Mouse (Mus musculus) CH12.LX (cell line): ENCODE measurements around the gene Pithd1. TPM values are rescaled to one million over a fixed set of nuclear protein-coding genes. Genes with fewer than 3 reads are reported as not detected.

ENCODE experiments used
- DNase-seq: peaks from one replicate; pipeline ENCODE4 v3.0.0-alpha.2; 2013; ENCODE audit errors: extremely low read depth
- H3K27ac ChIP-seq: 2 replicates; pipeline ENCODE4 v1.5.1; 2012; ENCODE audit warnings: low read depth, mild to moderate bottlenecking, control low read depth, moderate library complexity; ENCODE audit not compliant: insufficient read depth
- H3K27me3 ChIP-seq: replicated peaks from 2 replicates; pipeline ENCODE3; 2012; ENCODE audit warnings: inconsistent platforms
- H3K36me3 ChIP-seq, 2 experiments: replicated peaks in 1 of 2; 2 replicates each; pipeline versions ENCODE3 to v1.6.1; 2012; ENCODE audit warnings: inconsistent platforms in 1 of 2, low read length in 1 of 2, mild to moderate bottlenecking in 1 of 2, mixed read lengths in 1 of 2, moderate library complexity in 1 of 2; ENCODE audit not compliant: control insufficient read depth in 1 of 2, insufficient read depth in 1 of 2
- H3K4me1 ChIP-seq, 2 experiments: 2 replicates each; pipeline ENCODE4 v1.6.1; 2012; ENCODE audit warnings: inconsistent platforms in 1 of 2, moderate library complexity in 1 of 2; ENCODE audit not compliant: insufficient read depth in 2 of 2, control insufficient read depth in 1 of 2
- H3K4me2 ChIP-seq: 2 replicates; pipeline ENCODE4 v1.6.1; 2012; ENCODE audit warnings: low read depth, mild to moderate bottlenecking, control low read depth; ENCODE audit not compliant: poor library complexity, insufficient read depth, severe bottlenecking
- H3K4me3 ChIP-seq, 3 experiments: fragments of 150-350 bp in 1 of 3; sonication (generic) in 1 of 3; replicated peaks in 1 of 3; 2 replicates each; pipeline versions ENCODE3 to v1.5.1; 2011 to 2012; ENCODE audit warnings: low read depth in 2 of 3, low read length in 2 of 3, mild to moderate bottlenecking in 2 of 3, moderate library complexity in 2 of 3, control low read depth in 1 of 3, improper control_type of control experiment in 1 of 3, inconsistent platforms in 1 of 3, mixed read lengths in 1 of 3; ENCODE audit not compliant: poor library complexity in 1 of 3
- H3K79me2 ChIP-seq: replicated peaks from 2 replicates; pipeline ENCODE4 v1.6.1; 2012; ENCODE audit warnings: mild to moderate bottlenecking, moderate library complexity; ENCODE audit not compliant: control insufficient read depth, poor library complexity, insufficient read depth, severe bottlenecking; ENCODE audit errors: extremely low read depth
- H3K9ac ChIP-seq: 2 replicates; pipeline ENCODE4 v1.6.1; 2012; ENCODE audit warnings: low read depth, mild to moderate bottlenecking, control low read depth, moderate library complexity; ENCODE audit not compliant: insufficient read depth
- H3K9me3 ChIP-seq: replicated peaks from 2 replicates; pipeline ENCODE3; 2012; ENCODE audit warnings: low read length, inconsistent platforms, mixed read lengths
- CTCF ChIP-seq, 2 experiments: IDR thresholded peaks in 1 of 2; conservative IDR thresholded peaks in 1 of 2; 2 replicates each; pipeline ENCODE4 v1.5.1; 2011 to 2012; ENCODE audit warnings: low read depth in 2 of 2, low read length in 2 of 2, improper control_type of control experiment in 1 of 2, inconsistent platforms in 1 of 2, mild to moderate bottlenecking in 1 of 2, moderate library complexity in 1 of 2
- E2F4 ChIP-seq: IDR thresholded peaks from 2 replicates; pipeline ENCODE4 v1.6.1; 2011; ENCODE audit warnings: low read depth, low read length, improper control_type of control experiment; ENCODE audit not compliant: insufficient replicate concordance
- EP300 ChIP-seq: IDR thresholded peaks from 2 replicates; pipeline ENCODE4 v1.6.1; 2011; ENCODE audit warnings: low read length, improper control_type of control experiment
- ETS1 ChIP-seq: conservative IDR thresholded peaks from 2 replicates; pipeline ENCODE4 v1.6.1; 2012; ENCODE audit warnings: low read depth, mild to moderate bottlenecking, inconsistent platforms, low read length, improper control_type of control experiment, moderate library complexity
- GABPA ChIP-seq: IDR thresholded peaks from 2 replicates; pipeline ENCODE4 v1.6.1; 2012; ENCODE audit warnings: low read depth, low read length, improper control_type of control experiment, inconsistent platforms; ENCODE audit not compliant: insufficient replicate concordance
- IRF4 ChIP-seq: IDR thresholded peaks from 2 replicates; pipeline ENCODE4 v1.6.1; 2014; ENCODE audit warnings: low read depth, mild to moderate bottlenecking, inconsistent platforms, low read length, improper control_type of control experiment
- JUN ChIP-seq: IDR thresholded peaks from 2 replicates; pipeline ENCODE4 v1.6.1; 2011; ENCODE audit warnings: low read depth, mild to moderate bottlenecking, low read length, improper control_type of control experiment, moderate library complexity; ENCODE audit not compliant: insufficient read depth
- MAX ChIP-seq: IDR thresholded peaks from 2 replicates; pipeline ENCODE4 v1.6.1; 2011; ENCODE audit warnings: low read length, improper control_type of control experiment
- MAZ ChIP-seq: IDR thresholded peaks from 2 replicates; pipeline ENCODE4 v1.6.1; 2012; ENCODE audit warnings: low read depth, mild to moderate bottlenecking, inconsistent platforms, low read length, improper control_type of control experiment, moderate library complexity
- MEF2A ChIP-seq: IDR thresholded peaks from 2 replicates; pipeline ENCODE4 v1.6.1; 2014; ENCODE audit warnings: low read depth, mild to moderate bottlenecking, inconsistent platforms, low read length, improper control_type of control experiment, borderline replicate concordance
- MXI1 ChIP-seq: IDR thresholded peaks from 2 replicates; pipeline ENCODE4 v1.6.1; 2011; ENCODE audit warnings: mild to moderate bottlenecking, low read depth, low read length, improper control_type of control experiment
- MYC ChIP-seq: IDR thresholded peaks from 2 replicates; pipeline ENCODE4 v1.6.1; 2011; ENCODE audit warnings: low read depth, mild to moderate bottlenecking, improper control_type of control experiment, low read length
- NELFE ChIP-seq: IDR thresholded peaks from 2 replicates; pipeline ENCODE4 v1.6.1; 2011; ENCODE audit warnings: low read depth, low read length, improper control_type of control experiment
- NRF1 ChIP-seq: IDR thresholded peaks from 2 replicates; pipeline ENCODE4 v1.6.1; 2014; ENCODE audit warnings: low read depth, mild to moderate bottlenecking, inconsistent platforms, low read length, improper control_type of control experiment, moderate library complexity
- PAX5 ChIP-seq: IDR thresholded peaks from 2 replicates; pipeline ENCODE4 v1.6.1; 2012; ENCODE audit warnings: low read length, inconsistent platforms, mixed read lengths
- RAD21 ChIP-seq: IDR thresholded peaks from 2 replicates; pipeline ENCODE4 v1.6.1; 2011; ENCODE audit warnings: low read depth, mild to moderate bottlenecking, low read length, improper control_type of control experiment, moderate library complexity
- RCOR1 ChIP-seq: conservative IDR thresholded peaks from 2 replicates; pipeline ENCODE4 v1.6.1; 2012; ENCODE audit warnings: low read depth, mild to moderate bottlenecking, inconsistent platforms, low read length, improper control_type of control experiment
- SIN3A ChIP-seq: IDR thresholded peaks from 2 replicates; pipeline ENCODE4 v1.6.1; 2012; ENCODE audit warnings: low read length, improper control_type of control experiment, inconsistent platforms
- SMC3 ChIP-seq: IDR thresholded peaks from 2 replicates; pipeline ENCODE4 v1.6.1; 2011; ENCODE audit warnings: low read depth, low read length, improper control_type of control experiment
- USF1 ChIP-seq: IDR thresholded peaks from 2 replicates; pipeline ENCODE4 v1.6.1; 2014; ENCODE audit warnings: low read depth, mild to moderate bottlenecking, inconsistent platforms, low read length, improper control_type of control experiment
- USF2 ChIP-seq: conservative IDR thresholded peaks from 2 replicates; pipeline ENCODE4 v1.6.1; 2011; ENCODE audit warnings: low read depth, low read length, improper control_type of control experiment
- ZC3H11A ChIP-seq: IDR thresholded peaks from 2 replicates; pipeline ENCODE4 v1.6.1; 2012; ENCODE audit warnings: low read depth, mild to moderate bottlenecking, inconsistent platforms, low read length, improper control_type of control experiment
- ZKSCAN1 ChIP-seq: IDR thresholded peaks from 2 replicates; pipeline ENCODE4 v1.6.1; 2012; ENCODE audit warnings: low read depth, inconsistent platforms, low read length, improper control_type of control experiment, borderline replicate concordance
- ZNF384 ChIP-seq: IDR thresholded peaks from 2 replicates; pipeline ENCODE4 v1.6.1; 2012; ENCODE audit warnings: low read depth, low read length, improper control_type of control experiment, inconsistent platforms
- dilution Hi-C: fragments of 300-500 bp; cut with MboI; formaldehyde crosslinking; loops from 2 replicates; pipeline ENCODE4 v1.14.3; 2020; ENCODE audit warnings: low sequenced_read_pairs; ENCODE audit not compliant: extremely low pct_unique_long_range_greater_than_20kb, extremely low pct_ligation_motif_present
- in situ Hi-C: fragments of 300-500 bp; cut with MboI; formaldehyde crosslinking; loops from 3 replicates; pipeline ENCODE4 v1.14.3; 2019; ENCODE audit warnings: low sequenced_read_pairs, low pct_ligation_motif_present, low pct_unique_long_range_greater_than_20kb, mixed read lengths
- polyA plus RNA-seq: library from polyadenylated mRNA; unstranded; fragments of >175 nt; gene quantifications from 2 replicates; pipeline ENCODE4 v1.2.1, GENCODE M21; 2012; ENCODE audit warnings: low read depth; ENCODE audit not compliant: insufficient read length
- total RNA-seq, 2 experiments: library from RNA; depleted of rRNA; stranded (reverse); fragments of 300-350 nt in 1 of 2; fragments of >200 nt in 1 of 2; gene quantifications; 2 replicates each; pipeline ENCODE4 v1.2.3; 2012 to 2014

The Pithd1 gene
- total and polyA plus RNA-seq, 3 experiments, result 53.2 to 87.5 (median 53.2) TPM

DNA sequence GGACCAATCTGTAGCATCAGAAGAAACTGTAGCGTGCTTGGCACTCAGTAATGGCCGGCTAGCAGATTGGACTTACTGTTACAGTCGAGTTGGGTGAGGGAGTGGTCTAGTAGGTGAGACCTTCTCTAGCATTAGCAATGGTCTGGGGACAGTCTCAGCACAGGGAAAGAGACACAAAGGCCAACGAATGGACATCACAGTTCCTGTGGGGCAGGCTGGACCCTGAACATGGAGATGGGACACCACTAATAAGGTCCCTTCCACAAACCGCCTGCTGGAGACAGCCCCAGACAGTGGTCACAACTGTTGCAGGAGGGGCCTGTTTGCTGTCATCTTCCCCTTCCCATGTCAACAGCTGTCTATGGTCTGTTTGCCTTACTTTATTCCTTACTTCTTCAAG lies 25.4 kb downstream of the Pithd1 start:
- H3K79me2 ChIP-seq, result no peaks in the 10 kb centered on the region
- peaks cover 7 to 34% of the 10 kb centered on the region in 2 experiments; a peak in 3 of 4 replicates for H3K4me1 ChIP-seq
- H3K9ac ChIP-seq, result no peak overlapping the region
- no peaks in the 10 kb centered on the region for H3K27me3 ChIP-seq
- no peak overlapping the region for H3K27ac ChIP-seq
- TF ChIP-seq MAX (no peak), JUN (no peak), ETS1 (no peak), USF2 (no peak), ZKSCAN1 (no peak), ZNF384 (no peak), MAZ (no peak), CTCF (conservative IDR thresholded peaks at IDR 0.05 in 1 of 2, IDR thresholded peaks at IDR 0.05 in 1 of 2; ENCODE audit: low read depth in 2 of 2, low read length in 2 of 2) (no peak), GABPA (no peak), NELFE (no peak), SIN3A (no peak), MEF2A (no peak), MXI1 (no peak), USF1 (no peak)
- no peaks in the 10 kb centered on the region for H3K9me3 ChIP-seq
- dilution Hi-C loops (no loop called here), in situ Hi-C loops (no loop called here)
- no peak overlapping the region for H3K4me2 ChIP-seq
- peaks cover 35 to 65% of the 10 kb centered on the region in 2 experiments for H3K36me3 ChIP-seq
- no peak for DNase-seq
- no peak overlapping the region for H3K4me3 ChIP-seq

DNA sequence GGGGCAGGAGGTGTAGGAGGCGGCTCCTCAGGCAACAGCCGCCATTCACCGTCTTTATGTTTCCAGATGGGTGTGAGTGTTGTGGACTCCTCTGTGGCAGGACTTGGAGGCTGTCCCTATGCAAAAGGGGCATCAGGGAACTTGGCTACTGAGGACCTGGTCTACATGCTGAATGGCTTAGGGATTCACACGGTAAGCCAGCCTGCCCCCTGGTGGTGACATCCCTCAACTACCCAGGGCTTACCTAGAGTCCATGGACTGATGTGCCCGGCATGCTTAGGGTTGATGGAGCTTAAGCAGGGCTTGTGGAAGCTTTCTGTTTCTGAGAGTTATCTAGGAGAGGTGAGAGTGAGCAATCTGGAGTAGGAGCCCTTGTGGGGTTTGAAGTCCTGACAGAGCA lies 26.3 kb downstream of the Pithd1 start:
- no peak overlapping the region for H3K4me2 ChIP-seq
- peak; percentile 89 for DNase-seq
- H3K36me3 ChIP-seq, result peaks cover 33 to 64% of the 10 kb centered on the region in 2 experiments
- no peaks in the 10 kb centered on the region for H3K79me2 ChIP-seq
- no peaks in the 10 kb centered on the region for H3K27me3 ChIP-seq
- peaks cover 7 to 34% of the 10 kb centered on the region in 2 experiments; a peak in 3 of 4 replicates for H3K4me1 ChIP-seq
- in situ Hi-C loops (no loop called here), dilution Hi-C loops (no loop called here)
- no peak overlapping the region for H3K4me3 ChIP-seq
- no peak overlapping the region for H3K9ac ChIP-seq
- H3K27ac ChIP-seq, result no peak overlapping the region
- no peak for TF ChIP-seq PAX5
- TF ChIP-seq MEF2A, result 0 out of 2 replicates have a peak, but pooled peaks have one; percentile 23
- no peak for TF ChIP-seq MAX
- no peak for TF ChIP-seq RCOR1
- TF ChIP-seq SMC3, result peak; percentile 86
- peak; percentile 33; the same call in 1 of the 2 replicates for TF ChIP-seq ZC3H11A
- no peak for TF ChIP-seq SIN3A
- peak; percentile 73 for TF ChIP-seq RAD21
- peak; percentile 71 to 90 for TF ChIP-seq CTCF (conservative IDR thresholded peaks at IDR 0.05 in 1 of 2, IDR thresholded peaks at IDR 0.05 in 1 of 2; ENCODE audit: low read depth in 2 of 2, low read length in 2 of 2)
- TF ChIP-seq ZKSCAN1, result no peak
- TF ChIP-seq MYC, result no peak
- TF ChIP-seq E2F4, result no peak
- TF ChIP-seq IRF4, result 0 out of 2 replicates have a peak, but pooled peaks have one; percentile 45
- TF ChIP-seq EP300, result no peak
- 0 out of 2 replicates have a peak, but pooled peaks have one; percentile 28 for TF ChIP-seq NRF1
- no peaks in the 10 kb centered on the region for H3K9me3 ChIP-seq
